Mouse (Mus musculus): ENCODE measurements around the gene Mettl26. TPM values are rescaled to one million over a fixed set of nuclear protein-coding genes. Genes with fewer than 3 reads are reported as not detected.
"Not testable (repeated sequence)": the region's sequence is repeated elsewhere in the genome, so short reads cannot be mapped to it uniquely, and the experiment has no call there.

Mettl26 gene
- polyA plus RNA-seq, 1 experiment: 89.7 TPM

- DNase-seq (ENCODE audit: low read depth): peak; percentile 70
Observed at GRCm38 (mm10) chr17:25868601-25869191, 6.2 kb upstream of the Mettl26 start, which contains the start of gene Mcrip2. Mcrip2 (minus strand) TSS chr17:25868764.

GRCm38 (mm10) chr17:25869498-25869897, 5.4 kb upstream of the Mettl26 start:
- DNase-seq (ENCODE audit: low read depth): no peak

- DNase-seq (ENCODE audit: low read depth): no peak
Observed at GRCm38 (mm10) chr17:25869954-25870353, 4.9 kb upstream of the Mettl26 start.

GRCm38 (mm10) chr17:25871566-25871965, 3.3 kb upstream of the Mettl26 start:
- not testable (repeated sequence) for DNase-seq (ENCODE audit: low read depth)

GRCm38 (mm10) chr17:25872676-25873075, 2.2 kb upstream of the Mettl26 start:
- DNase-seq (ENCODE audit: low read depth): no peak

GRCm38 (mm10) chr17:25873405-25874147, 1.3 kb upstream of the Mettl26 start:
- no peak for DNase-seq (ENCODE audit: low read depth)

- no peak for DNase-seq (ENCODE audit: low read depth)
Observed at GRCm38 (mm10) chr17:25874148-25874720, 640 bp upstream of the Mettl26 start.

- no peak for DNase-seq (ENCODE audit: low read depth)
Observed at GRCm38 (mm10) chr17:25875171-25876136, 580 bp downstream of the Mettl26 start.

- DNase-seq (ENCODE audit: low read depth): no peak
Observed at GRCm38 (mm10) chr17:25876347-25876915, 1.6 kb downstream of the Mettl26 start.

GRCm38 (mm10) chr17:25877025-25877424, 2.2 kb downstream of the Mettl26 start:
- DNase-seq (ENCODE audit: low read depth): no peak

- no peak for DNase-seq (ENCODE audit: low read depth)
Observed at GRCm38 (mm10) chr17:25877741-25878610, 3.1 kb downstream of the Mettl26 start.

- no peak for DNase-seq (ENCODE audit: low read depth)
Observed at GRCm38 (mm10) chr17:25878611-25879180, 3.8 kb downstream of the Mettl26 start.

GRCm38 (mm10) chr17:25879261-25879660, 4.4 kb downstream of the Mettl26 start:
- DNase-seq (ENCODE audit: low read depth): no peak

GRCm38 (mm10) chr17:25879750-25880149, 4.9 kb downstream of the Mettl26 start:
- no peak for DNase-seq (ENCODE audit: low read depth)

GRCm38 (mm10) chr17:25880196-25880910, 5.5 kb downstream of the Mettl26 start, which contains the start of gene Wfikkn1:
Wfikkn1 (minus strand) TSS chr17:25880858.
- peak; percentile 96 for DNase-seq (ENCODE audit: low read depth)

- no peak for DNase-seq (ENCODE audit: low read depth)
Observed at GRCm38 (mm10) chr17:25880913-25881641, 6.2 kb downstream of the Mettl26 start.

GRCm38 (mm10) chr17:25881691-25882090, 6.8 kb downstream of the Mettl26 start:
- DNase-seq (ENCODE audit: low read depth): no peak

- no peak for DNase-seq (ENCODE audit: low read depth)
Observed at GRCm38 (mm10) chr17:25882306-25882705, 7.4 kb downstream of the Mettl26 start.

GRCm38 (mm10) chr17:25883268-25883667, 8.4 kb downstream of the Mettl26 start:
- DNase-seq (ENCODE audit: low read depth): no peak
